Mouse (Mus musculus) E14TG2a.4 (cell line): ENCODE data around the gene Nhsl1.

ENCODE experiments used
- CTCF ChIP-seq: conservative IDR thresholded peaks from 2 replicates; pipeline ENCODE4 v1.5.1; 2014; ENCODE audit warnings: low read length
- NANOG ChIP-seq: IDR thresholded peaks from 2 replicates; pipeline ENCODE4 v1.6.1; 2014; ENCODE audit warnings: borderline replicate concordance, low read length, mixed read lengths
- POU5F1 ChIP-seq: IDR thresholded peaks from 2 replicates; pipeline ENCODE4 v1.6.1; 2014; ENCODE audit warnings: low read length, borderline replicate concordance

GRCm38 (mm10) chr10:18482558-18483141, 163.9 kb downstream of the Nhsl1 start:
- no peak for TF ChIP-seq CTCF
- peak; percentile 93 for TF ChIP-seq NANOG
- no peak for TF ChIP-seq POU5F1
